Mouse (Mus musculus) limb, embryonic 15.5 days (tissue): ENCODE measurements at regions not wholly inside any gene's neighbourhood (a gene's known extent, or its start where the extent isn't known, plus 50 kb on each side); places are given as distances from the start of the nearest gene placed in this dataset.
A peak's percentile ranks its signal among the peaks of the same experiment; 100 is the strongest.

ENCODE experiments used
- ATAC-seq: fragments of 200-750 bp; cut with Nextera tagmentation; 2 replicates; pipeline ENCODE4 v1.8.0; 2017; ENCODE audit warnings: low read depth, moderate TSS enrichment; ENCODE audit not compliant: insufficient number of reproducible peaks, low FRiP score, low TSS enrichment
- H3K27ac ChIP-seq: fragments of 300-500 bp; sonication (generic); 2 replicates; pipeline ENCODE4 v1.5.1; 2015; ENCODE audit warnings: moderate library complexity, mild to moderate bottlenecking, inconsistent platforms
- H3K27me3 ChIP-seq: fragments of 300-500 bp; sonication (generic); 2 replicates; pipeline ENCODE4 v1.6.1; 2015; ENCODE audit warnings: inconsistent platforms
- H3K36me3 ChIP-seq: fragments of 300-500 bp; sonication (generic); 2 replicates; pipeline ENCODE4 v1.6.1; 2015; ENCODE audit warnings: inconsistent platforms
- H3K4me1 ChIP-seq: fragments of 300-500 bp; sonication (generic); 2 replicates; pipeline ENCODE4 v1.6.1; 2015; ENCODE audit warnings: inconsistent platforms
- H3K4me2 ChIP-seq: fragments of 300-500 bp; sonication (generic); 2 replicates; pipeline ENCODE4 v1.6.1; 2015; ENCODE audit warnings: mild to moderate bottlenecking, inconsistent platforms
- H3K4me3 ChIP-seq: fragments of 300-500 bp; sonication (generic); 2 replicates; pipeline ENCODE4 v1.5.1; 2015; ENCODE audit warnings: mild to moderate bottlenecking, inconsistent platforms
- H3K9ac ChIP-seq: fragments of 300-500 bp; sonication (generic); 2 replicates; pipeline ENCODE4 v1.6.1; 2015; ENCODE audit warnings: inconsistent platforms
- H3K9me3 ChIP-seq: fragments of 300-500 bp; sonication (generic); 2 replicates; pipeline ENCODE4 v1.6.1; 2016; ENCODE audit warnings: inconsistent platforms
- WGBS: fragments of 180-500 bp; shearing (Covaris S2); methylation state at CpG from one replicate; pipeline ENCODE4 v1.1.7; 2015; 5-methylcytosine and 5-hydroxymethylcytosine counted together

DNA sequence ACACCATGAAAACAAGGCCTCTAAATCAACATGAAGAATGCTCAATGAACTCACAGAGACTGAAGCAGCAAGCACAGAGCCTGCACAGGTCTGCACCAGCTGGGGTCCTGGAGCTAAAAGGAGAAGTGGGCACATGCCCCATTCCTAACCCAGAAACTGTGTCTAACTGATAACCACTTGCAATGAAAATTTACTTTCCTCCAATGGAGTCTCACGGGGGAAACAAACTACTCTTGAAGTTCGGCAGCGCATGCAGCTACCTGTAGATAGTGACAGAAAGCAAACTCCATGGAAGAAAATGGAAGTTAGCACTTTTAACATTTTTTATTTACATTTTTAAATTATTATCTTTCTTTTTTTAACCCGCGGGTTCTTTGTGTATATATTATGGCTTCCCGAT, 76.8 kb upstream of the Akap6 start:
- H3K27ac ChIP-seq = no peak overlapping the region
- no peak overlapping the region for H3K4me3 ChIP-seq
- 90% methylated on average over 6 of the region's 6 CpGs for WGBS
- no peaks in the 10 kb centered on the region for H3K27me3 ChIP-seq
- no peak for ATAC-seq
- H3K9me3 ChIP-seq = no peaks in the 10 kb centered on the region
- H3K4me1 ChIP-seq = no peaks in the 10 kb centered on the region
- H3K36me3 ChIP-seq = no peaks in the 10 kb centered on the region
- no peak overlapping the region for H3K4me2 ChIP-seq
- no peak overlapping the region for H3K9ac ChIP-seq

DNA sequence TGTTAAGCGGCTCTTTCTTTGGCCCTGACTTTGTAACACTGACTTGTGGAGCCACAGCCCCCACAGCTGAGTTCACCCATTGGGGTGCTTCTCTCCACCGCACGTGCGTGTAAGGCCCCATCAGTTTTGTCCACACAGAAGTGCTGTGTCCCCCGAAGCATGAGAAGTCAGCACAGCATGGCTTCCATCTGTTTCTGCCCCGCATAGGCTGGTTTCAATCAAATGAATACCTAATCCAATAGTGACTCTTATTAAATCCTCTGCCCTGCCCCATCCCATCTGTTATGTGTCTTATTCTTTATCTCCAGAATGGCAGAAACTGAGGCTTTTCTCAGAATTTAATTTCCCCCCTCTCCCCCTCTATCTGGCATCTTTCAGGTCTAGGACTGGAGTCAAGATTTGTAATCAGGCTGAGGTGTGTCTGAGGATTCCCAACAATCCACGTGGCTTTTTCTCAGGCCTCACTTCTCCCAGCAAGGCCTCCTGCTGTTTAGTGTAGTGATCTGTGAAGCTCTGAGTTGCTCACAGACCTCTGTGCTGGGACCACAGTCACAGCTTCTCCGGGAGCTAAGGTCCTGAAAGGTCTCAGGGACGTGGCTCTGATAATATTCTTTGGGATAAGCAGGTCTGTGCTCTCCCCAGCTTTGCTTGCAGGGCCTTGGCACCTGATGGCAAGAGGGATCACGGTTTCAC, 75.6 kb upstream of the Akap6 start:
- ATAC-seq = no peak
- Histone ChIP-seq H3K4me1 (no peaks in the 10 kb centered on the region), H3K27ac (no peak overlapping the region), H3K4me2 (no peak overlapping the region), H3K9me3 (no peaks in the 10 kb centered on the region), H3K36me3 (no peaks in the 10 kb centered on the region), H3K4me3 (no peak overlapping the region), H3K9ac (no peak overlapping the region), H3K27me3 (no peaks in the 10 kb centered on the region)
- WGBS = 58% methylated on average over 10 of the region's 10 CpGs

DNA sequence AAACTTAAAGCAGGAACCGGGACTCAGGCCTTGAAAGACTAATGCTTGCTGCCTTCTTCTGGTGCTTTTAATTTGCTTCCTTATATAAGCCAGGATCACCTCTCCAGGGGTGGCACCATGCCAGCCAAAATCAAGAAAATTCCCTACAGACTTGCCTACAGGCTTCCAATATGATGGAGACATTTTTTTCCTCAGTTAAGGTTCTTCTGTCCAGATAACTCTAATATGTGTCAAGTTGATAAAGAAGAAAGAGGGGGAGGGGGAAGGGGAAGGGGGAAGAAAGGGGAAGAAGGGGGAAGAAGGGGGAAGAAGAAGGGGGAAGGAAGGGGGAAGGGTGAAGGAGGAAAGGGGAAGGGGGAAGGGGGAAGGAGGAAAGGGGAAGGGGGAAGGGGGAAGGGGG, 74.3 kb upstream of the Akap6 start:
- 44% methylated on average over 1 of the region's 1 CpGs for WGBS
- H3K4me3 ChIP-seq = no peak overlapping the region
- no peaks in the 10 kb centered on the region for H3K36me3 ChIP-seq
- no peaks in the 10 kb centered on the region for H3K27me3 ChIP-seq
- H3K27ac ChIP-seq = no peak overlapping the region
- no peaks in the 10 kb centered on the region for H3K9me3 ChIP-seq
- no peak for ATAC-seq
- H3K4me2 ChIP-seq = no peak overlapping the region
- no peaks in the 10 kb centered on the region for H3K4me1 ChIP-seq
- no peak overlapping the region for H3K9ac ChIP-seq

DNA sequence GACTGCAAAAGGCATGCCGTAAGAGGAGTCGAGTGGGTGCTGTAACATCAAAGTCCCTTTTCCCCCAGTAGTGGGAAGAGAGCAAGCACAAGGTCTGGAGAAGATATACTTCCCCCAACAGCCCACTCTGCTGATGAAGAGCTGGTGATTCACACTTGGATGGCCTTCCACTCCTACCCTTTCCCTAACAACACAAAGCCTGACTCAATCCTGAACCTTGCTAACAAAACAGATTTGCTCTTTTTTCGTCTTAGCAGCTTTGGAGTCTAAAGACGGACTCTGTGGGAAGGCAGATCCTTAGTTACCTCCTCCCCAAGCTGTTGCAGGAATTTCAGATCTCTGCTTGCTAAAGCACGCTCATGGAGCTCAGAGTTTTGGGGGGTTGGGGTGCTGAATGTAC, 70.4 kb upstream of the Akap6 start:
- Histone ChIP-seq H3K4me3 (no peak overlapping the region), H3K27ac (no peak overlapping the region), H3K9ac (no peak overlapping the region), H3K4me1 (no peaks in the 10 kb centered on the region), H3K27me3 (no peaks in the 10 kb centered on the region), H3K9me3 (no peaks in the 10 kb centered on the region), H3K4me2 (no peak overlapping the region), H3K36me3 (no peaks in the 10 kb centered on the region)
- ATAC-seq = no peak
- WGBS = 58% methylated on average over 5 of the region's 5 CpGs

DNA sequence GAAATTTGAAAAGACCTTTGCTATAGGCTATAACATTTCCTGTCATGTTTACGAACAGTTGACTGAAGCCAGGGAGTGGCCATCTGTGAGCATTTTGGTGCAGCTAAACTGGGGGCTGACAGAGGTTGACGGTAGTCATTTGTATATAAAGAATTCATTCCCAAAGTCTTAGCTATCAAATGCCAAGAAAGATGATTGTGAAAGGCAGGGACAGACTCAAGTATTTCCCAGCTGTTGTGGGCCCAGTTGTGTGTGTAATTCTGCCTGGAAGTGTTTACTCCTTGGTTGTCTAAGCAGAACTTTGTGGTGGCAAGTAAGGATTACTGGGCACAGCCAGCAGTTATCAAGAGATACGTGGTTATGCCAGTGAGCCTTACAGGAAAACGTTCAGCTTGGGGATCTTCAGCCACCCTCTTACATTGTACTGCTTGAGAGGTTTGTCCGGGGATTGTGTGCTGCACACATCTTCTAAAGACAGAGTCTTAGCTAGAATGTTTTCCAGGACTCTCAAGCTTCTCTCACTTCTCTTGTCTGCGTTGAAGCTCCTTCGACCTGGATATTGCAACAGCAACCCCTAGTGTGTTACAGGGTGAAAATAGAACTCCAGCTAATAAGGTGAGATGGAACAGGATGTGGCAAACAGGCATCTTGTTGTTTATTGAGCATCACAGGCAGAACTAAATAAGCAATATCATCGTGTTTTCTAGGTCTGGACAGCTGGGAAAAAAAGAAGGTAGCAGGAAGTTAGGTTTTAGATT, 63.9 kb upstream of the Akap6 start:
- Histone ChIP-seq H3K27ac (no peak overlapping the region), H3K9me3 (no peaks in the 10 kb centered on the region), H3K36me3 (no peaks in the 10 kb centered on the region), H3K4me1 (peaks cover 6% of the 10 kb centered on the region; the same call in 1 of the 2 replicates), H3K27me3 (no peaks in the 10 kb centered on the region), H3K4me3 (no peak overlapping the region), H3K4me2 (no peak overlapping the region), H3K9ac (no peak overlapping the region)
- WGBS = 47% methylated on average over 8 of the region's 8 CpGs
- no peak for ATAC-seq

DNA sequence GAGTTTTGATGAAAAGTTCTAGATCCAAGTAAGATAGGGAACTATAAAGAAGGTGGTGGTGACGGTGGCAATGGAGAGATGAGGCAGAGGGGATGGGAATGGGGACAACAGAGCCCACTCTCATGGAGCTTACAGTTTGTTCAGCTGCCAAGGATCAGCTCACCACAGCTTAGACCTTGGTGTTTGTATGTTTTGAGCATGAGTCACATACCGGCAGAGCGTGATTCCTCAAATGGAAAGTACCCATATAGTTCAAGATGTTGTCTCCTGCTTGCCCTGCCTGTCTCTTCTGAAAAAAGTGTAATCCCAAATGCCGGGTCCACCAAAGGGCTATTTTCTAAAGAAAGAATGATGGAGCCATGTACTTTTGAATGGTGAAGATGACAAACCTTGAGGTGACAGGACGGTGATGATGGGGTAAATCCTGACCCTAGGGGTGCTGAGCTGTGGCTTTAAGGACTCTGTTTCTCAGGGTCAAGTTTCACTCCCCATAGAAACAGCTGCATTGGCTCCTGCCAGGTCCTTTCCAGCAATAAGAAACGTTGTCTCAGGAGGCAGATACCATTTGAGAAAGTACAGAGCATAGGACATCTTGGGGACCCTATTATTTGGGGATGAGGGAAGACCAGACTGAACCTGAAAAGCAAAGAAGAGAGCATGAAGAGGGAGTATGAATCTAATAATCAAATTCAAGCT, 62.8 kb upstream of the Akap6 start:
- H3K4me1 ChIP-seq = peaks cover 6% of the 10 kb centered on the region; the same call in 1 of the 2 replicates
- WGBS = 70% methylated on average over 6 of the region's 6 CpGs
- no peaks in the 10 kb centered on the region for H3K27me3 ChIP-seq
- H3K4me3 ChIP-seq = no peak overlapping the region
- H3K36me3 ChIP-seq = no peaks in the 10 kb centered on the region
- ATAC-seq = no peak
- no peak overlapping the region for H3K9ac ChIP-seq
- H3K9me3 ChIP-seq = no peaks in the 10 kb centered on the region
- H3K27ac ChIP-seq = no peak overlapping the region
- H3K4me2 ChIP-seq = no peak overlapping the region

DNA sequence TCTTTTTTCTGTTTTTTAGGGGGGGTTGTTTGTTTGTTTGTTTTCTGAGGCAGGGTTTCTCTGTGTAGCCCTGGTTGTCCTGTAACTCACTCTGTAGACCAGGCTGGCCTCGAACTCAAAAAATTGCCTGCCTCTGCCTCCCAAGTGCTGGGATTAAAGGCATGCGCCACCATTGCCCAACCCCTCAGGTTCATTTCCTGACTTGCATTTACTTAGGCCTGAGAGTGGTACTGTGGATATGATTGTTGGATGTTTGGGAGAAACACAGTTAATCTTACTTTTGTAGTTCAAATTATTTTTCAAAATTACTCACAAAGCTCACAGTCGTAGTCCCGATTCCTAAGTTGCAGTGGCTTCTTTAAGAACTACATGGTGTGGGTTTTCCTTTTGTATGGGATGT, 62.3 kb upstream of the Akap6 start:
- H3K27ac ChIP-seq = no peak overlapping the region
- WGBS = 92% methylated on average over 4 of the region's 4 CpGs

DNA sequence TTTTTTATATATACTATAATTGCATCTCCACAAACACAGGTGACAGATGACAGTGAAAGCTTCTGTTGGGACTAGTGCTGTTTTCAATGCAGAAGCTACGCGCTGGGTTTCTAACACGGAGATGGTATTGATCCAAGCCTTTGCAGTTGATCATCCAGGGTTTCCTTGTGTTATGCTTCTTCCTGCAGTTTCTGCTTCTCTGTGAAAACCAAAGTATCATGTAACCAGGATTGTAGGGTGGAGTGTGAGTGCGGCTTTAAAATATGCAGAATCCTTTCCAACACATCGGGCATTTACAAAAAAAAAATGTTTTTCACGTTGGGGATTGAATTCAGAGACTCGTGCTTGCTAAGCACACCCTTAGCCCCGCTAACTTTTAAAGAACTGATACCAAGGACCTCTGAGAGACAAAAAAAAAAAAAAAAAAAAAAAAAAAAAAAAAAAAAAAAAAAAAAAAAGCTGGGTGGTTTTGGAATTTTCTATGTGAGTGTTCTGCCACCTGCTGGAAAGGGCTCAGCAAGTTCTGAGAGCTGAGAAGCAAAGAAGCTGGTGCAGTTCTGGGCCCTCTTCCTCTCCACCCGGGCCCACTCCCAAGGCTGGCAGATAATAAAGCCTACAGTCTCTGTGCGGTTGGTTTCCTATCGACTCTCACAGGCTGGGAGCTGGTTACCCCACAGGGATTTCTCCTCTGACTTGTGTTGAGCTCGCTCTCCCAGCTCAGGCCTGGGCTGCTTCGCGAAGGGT, 61.5 kb upstream of the Akap6 start:
- no peak overlapping the region for H3K9ac ChIP-seq
- 0 out of 2 replicates have a peak overlapping the region, but pooled peaks have one; percentile 4 for H3K4me3 ChIP-seq
- no peaks in the 10 kb centered on the region for H3K27me3 ChIP-seq
- no peak for ATAC-seq
- H3K36me3 ChIP-seq = no peaks in the 10 kb centered on the region
- H3K4me2 ChIP-seq = no peak overlapping the region
- H3K4me1 ChIP-seq = peaks cover 6% of the 10 kb centered on the region; the same call in 1 of the 2 replicates
- WGBS = 54% methylated on average over 14 of the region's 14 CpGs
- H3K27ac ChIP-seq = no peak overlapping the region
- no peaks in the 10 kb centered on the region for H3K9me3 ChIP-seq

More for the DNA sequence above, 62.3 kb upstream of the Akap6 start:
- Histone ChIP-seq H3K36me3 (no peaks in the 10 kb centered on the region), H3K4me3 (no peak overlapping the region), H3K4me2 (no peak overlapping the region), H3K9ac (no peak overlapping the region), H3K4me1 (peaks cover 6% of the 10 kb centered on the region; the same call in 1 of the 2 replicates), H3K27me3 (no peaks in the 10 kb centered on the region), H3K9me3 (no peaks in the 10 kb centered on the region)
- ATAC-seq = no peak

DNA sequence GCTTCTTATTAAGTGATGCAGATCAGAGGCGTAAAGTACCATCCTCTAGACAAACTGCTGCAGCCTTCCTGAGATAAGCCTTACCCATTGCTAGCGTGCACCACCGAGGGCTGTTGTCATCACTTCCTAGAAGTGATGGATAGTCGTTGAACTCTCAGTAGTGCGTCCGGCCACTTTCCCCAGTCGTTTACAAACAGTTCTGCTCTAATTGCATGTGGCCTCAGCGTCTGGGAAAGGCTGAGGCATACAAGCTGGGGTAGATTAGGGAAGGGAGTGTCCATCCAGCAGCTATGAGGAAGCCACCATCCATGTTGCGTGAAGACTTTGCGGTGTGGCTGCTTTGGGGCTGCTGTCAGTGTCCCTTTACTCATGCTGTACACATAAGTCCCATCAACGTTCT, 60.7 kb upstream of the Akap6 start:
- ATAC-seq = no peak
- Histone ChIP-seq H3K9me3 (no peaks in the 10 kb centered on the region), H3K36me3 (no peaks in the 10 kb centered on the region), H3K27me3 (no peaks in the 10 kb centered on the region), H3K4me2 (no peak overlapping the region), H3K27ac (no peak overlapping the region), H3K4me1 (peaks cover 6% of the 10 kb centered on the region; the same call in 1 of the 2 replicates), H3K4me3 (no peak overlapping the region), H3K9ac (no peak overlapping the region)
- WGBS = 44% methylated on average over 11 of the region's 11 CpGs

DNA sequence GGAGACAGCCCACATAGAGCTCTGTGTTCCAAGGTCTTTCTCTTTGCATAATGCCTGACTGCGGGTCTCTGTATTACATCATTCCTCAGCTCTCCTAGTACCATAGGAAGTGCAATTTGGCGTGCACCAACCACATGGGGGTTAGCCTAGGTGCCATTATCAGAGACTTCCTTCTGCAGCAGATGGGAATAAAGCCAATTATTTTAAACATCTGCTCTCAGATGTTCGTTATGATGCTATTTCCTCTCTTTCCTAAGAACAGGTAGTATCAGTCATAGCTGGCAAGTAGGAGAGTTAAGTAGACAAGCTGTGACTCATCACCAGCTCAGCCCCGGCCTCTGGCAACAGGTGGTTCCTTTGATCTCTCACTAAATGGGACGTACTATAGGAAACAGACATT, 55.1 kb upstream of the Akap6 start:
- Histone ChIP-seq H3K36me3 (no peaks in the 10 kb centered on the region), H3K9ac (no peak overlapping the region), H3K4me1 (no peaks in the 10 kb centered on the region), H3K27ac (no peak overlapping the region), H3K4me2 (no peak overlapping the region), H3K9me3 (no peaks in the 10 kb centered on the region), H3K27me3 (no peaks in the 10 kb centered on the region), H3K4me3 (no peak overlapping the region)
- no peak for ATAC-seq
- WGBS = 29% methylated on average over 5 of the region's 5 CpGs
